Mouse (Mus musculus) heart, embryonic 14.5 days (tissue): ENCODE results near the gene Zbtb9. TPM values are rescaled to one million over a fixed set of nuclear protein-coding genes. Genes with fewer than 3 reads are reported as not detected.

Source experiments
- ATAC-seq: fragments of 200-750 bp; cut with Nextera tagmentation; 2 replicates; pipeline ENCODE4 v1.8.0; 2017; ENCODE audit warnings: low read depth, moderate TSS enrichment; ENCODE audit not compliant: insufficient number of reproducible peaks, insufficient read depth, low FRiP score
- H3K27ac ChIP-seq, 2 experiments: fragments of 200-500 bp in 1 of 2; fragments of 300-500 bp in 1 of 2; sonication (generic) in 1 of 2; replicated peaks in 1 of 2; 2 replicates each; pipeline ENCODE4 v1.5.1; 2012 to 2014; ENCODE audit warnings: low read depth in 2 of 2, low read length in 2 of 2, control low read depth in 1 of 2, mild to moderate bottlenecking in 1 of 2, mixed read lengths in 1 of 2; ENCODE audit not compliant: control insufficient read depth in 1 of 2, insufficient read depth in 1 of 2
- H3K27me3 ChIP-seq: fragments of 300-500 bp; sonication (generic); 2 replicates; pipeline ENCODE4 v1.6.1; 2014; ENCODE audit warnings: mild to moderate bottlenecking, low read length, control low read depth; ENCODE audit not compliant: control insufficient read depth, insufficient read depth
- H3K36me3 ChIP-seq: fragments of 300-500 bp; sonication (generic); 2 replicates; pipeline ENCODE4 v1.6.1; 2014; ENCODE audit warnings: mild to moderate bottlenecking, control low read depth, low read length, mixed read lengths; ENCODE audit not compliant: control insufficient read depth, insufficient read depth
- H3K4me1 ChIP-seq, 2 experiments: fragments of 200-500 bp in 1 of 2; fragments of 300-500 bp in 1 of 2; sonication (generic) in 1 of 2; 2 replicates each; pipeline ENCODE4 v1.6.1; 2012 to 2014; ENCODE audit warnings: low read length in 2 of 2, control low read depth in 1 of 2, mixed read lengths in 1 of 2; ENCODE audit not compliant: control insufficient read depth in 2 of 2, insufficient read depth in 2 of 2
- H3K4me2 ChIP-seq: fragments of 300-500 bp; sonication (generic); 2 replicates; pipeline ENCODE4 v1.6.1; 2014; ENCODE audit warnings: mild to moderate bottlenecking, low read length
- H3K4me3 ChIP-seq, 2 experiments: fragments of 200-500 bp in 1 of 2; fragments of 300-500 bp in 1 of 2; sonication (generic) in 1 of 2; 2 replicates each; pipeline ENCODE4 v1.5.1; 2012 to 2014; ENCODE audit warnings: low read length in 2 of 2, mild to moderate bottlenecking in 2 of 2, control low read depth in 1 of 2, low read depth in 1 of 2, moderate library complexity in 1 of 2; ENCODE audit not compliant: control insufficient read depth in 1 of 2, insufficient read depth in 1 of 2
- H3K9ac ChIP-seq: fragments of 300-500 bp; sonication (generic); 2 replicates; pipeline ENCODE4 v1.6.1; 2014; ENCODE audit warnings: mild to moderate bottlenecking, low read length
- H3K9me3 ChIP-seq: fragments of 300-500 bp; sonication (generic); 2 replicates; pipeline ENCODE4 v1.6.1; 2016; ENCODE audit warnings: low read length, control low read depth; ENCODE audit not compliant: control insufficient read depth
- WGBS: fragments of 180-500 bp; shearing (Covaris S2); extraction: QIAGEN DNeasy Blood & Tissue Kit; methylation state at CpG from one replicate; pipeline ENCODE4 v1.1.7; 2014; 5-methylcytosine and 5-hydroxymethylcytosine counted together
- polyA plus RNA-seq: library from polyadenylated mRNA; unstranded; fragments of >200 nt; fragmentation: Nextera tagmentation; extraction: Ambion mirVana; gene quantifications from 2 replicates; pipeline ENCODE4 v1.2.1, GENCODE M21; 2014

Gene Zbtb9
- polyA plus RNA-seq, 1 experiment from 2014 or later: 6.8 TPM

- H3K9me3 ChIP-seq: no peaks in the 10 kb centered on the region
- peaks cover 6% of the 10 kb centered on the region in 2 experiments; a peak in 3 of 4 replicates for H3K4me1 ChIP-seq
- no peak overlapping the region for H3K4me2 ChIP-seq
- no peaks in the 10 kb centered on the region for H3K27me3 ChIP-seq
- H3K36me3 ChIP-seq: peaks cover 62% of the 10 kb centered on the region
- H3K9ac ChIP-seq: no peak overlapping the region
- H3K4me3 ChIP-seq: no peak overlapping the region
- whole genome bisulfite sequencing: 92% methylated on average over 14 of the region's 14 CpGs
- no peak overlapping the region for H3K27ac ChIP-seq
- ATAC-seq: no peak
Observed at GRCm38 (mm10) chr17:27021076-27021475, 48.1 kb downstream of the Zbtb9 start.

GRCm38 (mm10) chr17:27021736-27022135 lies 48.8 kb downstream of the Zbtb9 start:
- Histone ChIP-seq H3K27me3 (no peaks in the 10 kb centered on the region), H3K4me3 (no peak overlapping the region), H3K4me1 (peaks cover 6% of the 10 kb centered on the region in 2 experiments; a peak in 3 of 4 replicates), H3K4me2 (no peak overlapping the region), H3K9ac (no peak overlapping the region), H3K9me3 (no peaks in the 10 kb centered on the region), H3K36me3 (peaks cover 68% of the 10 kb centered on the region), H3K27ac (no peak overlapping the region)
- WGBS: 85% methylated on average over 9 of the region's 9 CpGs
- no peak for ATAC-seq

DNA sequence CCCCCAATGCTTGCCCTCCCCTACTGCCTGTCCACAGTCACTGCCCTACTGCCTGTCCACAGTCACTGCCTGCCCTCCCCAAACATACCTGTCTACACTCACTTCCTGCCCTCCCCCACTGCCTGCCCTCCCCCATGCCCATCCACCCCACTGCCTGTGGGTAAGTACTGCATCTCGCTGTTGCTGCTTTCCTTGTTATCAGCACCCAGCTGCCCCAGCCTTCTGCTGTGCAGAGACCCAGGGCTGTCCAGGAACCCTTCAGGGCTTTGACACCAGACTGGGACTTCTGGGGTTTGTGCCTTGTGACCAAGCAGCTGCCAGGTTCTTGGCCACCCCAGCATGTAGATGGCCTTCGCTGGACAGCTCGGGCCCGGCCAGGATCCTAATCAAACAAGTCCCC lies 50.4 kb downstream of the Zbtb9 start:
- Histone ChIP-seq H3K36me3 (peaks cover 69% of the 10 kb centered on the region), H3K27me3 (no peaks in the 10 kb centered on the region), H3K4me1 (peaks cover 6 to 18% of the 10 kb centered on the region in 2 experiments), H3K4me3 (no peak overlapping the region), H3K4me2 (no peak overlapping the region), H3K9me3 (no peaks in the 10 kb centered on the region), H3K9ac (no peak overlapping the region), H3K27ac (no peak overlapping the region)
- no peak for ATAC-seq
- 74% methylated on average over 4 of the region's 4 CpGs for WGBS

DNA sequence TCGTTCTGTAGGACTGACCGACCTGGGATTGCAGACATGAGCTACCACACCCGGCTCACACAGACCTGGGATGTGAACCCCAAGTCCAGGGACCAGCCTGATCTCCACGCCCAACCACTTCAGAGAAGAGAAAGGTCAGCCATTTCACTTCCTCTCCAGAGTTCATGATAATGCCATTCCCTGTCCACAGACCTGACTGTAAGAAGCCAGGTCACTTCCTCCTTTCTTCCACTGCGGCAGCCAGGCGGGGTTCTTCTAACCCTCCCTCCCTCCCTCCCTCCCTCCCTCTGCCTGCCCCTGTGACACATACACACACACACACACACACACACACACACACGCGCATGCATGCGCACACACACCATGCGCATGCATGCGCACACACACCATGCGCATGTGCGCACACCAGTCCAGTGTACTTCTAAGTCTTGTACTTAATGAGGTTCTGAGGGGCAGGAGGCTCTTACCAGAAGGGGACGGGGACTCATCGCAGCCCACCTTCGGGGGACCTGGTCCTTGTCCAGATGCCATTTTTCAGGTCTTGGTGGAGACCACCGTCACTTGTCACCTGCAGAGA lies 52.4 kb downstream of the Zbtb9 start:
- H3K4me3 ChIP-seq: no peak overlapping the region
- 88% methylated on average over 17 of the region's 17 CpGs for WGBS
- peaks cover 58% of the 10 kb centered on the region for H3K36me3 ChIP-seq
- peaks cover 5 to 14% of the 10 kb centered on the region in 2 experiments; a peak in 3 of 4 replicates for H3K4me1 ChIP-seq
- no peak overlapping the region for H3K4me2 ChIP-seq
- H3K9ac ChIP-seq: no peak overlapping the region
- H3K27ac ChIP-seq: no peak overlapping the region
- no peaks in the 10 kb centered on the region for H3K27me3 ChIP-seq
- no peak for ATAC-seq
- no peaks in the 10 kb centered on the region for H3K9me3 ChIP-seq

DNA sequence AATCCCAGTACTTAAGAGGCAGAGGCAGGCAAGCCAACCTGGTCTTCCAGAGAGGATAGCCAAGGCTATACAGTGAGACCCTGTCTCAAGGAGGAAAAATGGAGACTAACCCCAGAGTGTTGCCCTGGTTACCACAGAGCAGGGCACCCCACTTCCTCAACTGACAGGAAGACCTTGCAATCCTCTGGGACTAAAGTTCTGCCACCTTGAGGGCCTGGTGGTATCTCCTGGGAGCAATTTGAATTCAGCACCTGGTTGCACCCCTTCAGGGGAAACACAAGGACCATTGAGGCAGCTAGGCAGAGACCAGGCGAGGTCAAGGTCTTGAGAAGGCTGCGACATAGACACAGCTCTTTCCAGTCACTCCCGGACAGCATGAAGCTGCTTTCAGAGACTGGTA lies 53.0 kb downstream of the Zbtb9 start:
- WGBS: 97% methylated on average over 3 of the region's 3 CpGs
- no peaks in the 10 kb centered on the region for H3K27me3 ChIP-seq
- H3K4me3 ChIP-seq: no peak overlapping the region
- peaks cover 5 to 14% of the 10 kb centered on the region in 2 experiments; a peak in 3 of 4 replicates for H3K4me1 ChIP-seq
- H3K9ac ChIP-seq: no peak overlapping the region
- peaks cover 53% of the 10 kb centered on the region for H3K36me3 ChIP-seq
- H3K4me2 ChIP-seq: no peak overlapping the region
- H3K9me3 ChIP-seq: no peaks in the 10 kb centered on the region
- no peak for ATAC-seq
- no peak overlapping the region for H3K27ac ChIP-seq

DNA sequence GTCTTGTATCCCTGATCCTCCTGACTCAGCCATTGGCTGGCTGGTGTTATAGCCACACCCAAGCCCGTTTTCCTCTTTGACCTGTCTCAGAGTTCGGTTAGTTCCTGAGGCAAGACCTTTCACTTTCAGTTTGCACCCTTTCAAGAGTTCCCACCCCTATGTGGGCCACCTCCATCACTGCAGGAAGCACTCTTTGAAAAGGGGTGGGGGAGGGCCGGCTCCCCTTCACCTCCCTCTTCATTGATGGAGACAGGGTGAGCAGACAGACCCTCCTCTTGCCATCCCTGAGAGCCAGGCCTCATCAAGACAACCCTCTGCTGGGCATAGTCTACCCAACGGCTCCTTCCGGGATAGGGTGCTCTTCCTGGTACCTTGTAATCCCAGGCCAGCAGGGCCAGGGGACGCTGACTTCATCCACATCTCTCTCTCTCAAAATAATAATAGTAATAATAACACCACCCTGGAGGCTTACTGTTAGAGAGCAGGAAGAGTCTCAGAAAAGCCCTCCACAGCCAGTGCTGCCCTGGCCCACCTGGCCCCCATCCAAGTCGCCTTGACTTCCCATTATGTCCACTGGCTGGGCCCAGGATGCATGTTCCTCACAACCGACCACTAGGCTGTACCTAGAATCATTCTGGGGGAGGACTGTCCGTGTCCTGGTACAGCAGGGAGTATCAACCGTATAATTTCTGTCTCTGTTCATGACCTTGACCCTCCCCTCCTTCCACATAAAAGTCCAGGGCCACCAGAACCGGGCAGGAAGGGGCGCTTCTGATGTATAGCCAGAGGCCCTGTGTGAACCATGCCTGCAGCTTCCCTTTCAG lies 54.7 kb downstream of the Zbtb9 start:
- Histone ChIP-seq H3K27me3 (no peaks in the 10 kb centered on the region), H3K27ac (peak overlapping the region; percentile 83 to 84), H3K36me3 (peaks cover 36% of the 10 kb centered on the region), H3K4me3 (peak overlapping the region; percentile 84 to 86), H3K9ac (peak overlapping the region; percentile 98), H3K4me1 (peaks cover 9 to 14% of the 10 kb centered on the region in 2 experiments; a peak in 3 of 4 replicates), H3K9me3 (no peaks in the 10 kb centered on the region), H3K4me2 (peak overlapping the region; percentile 94)
- 27% methylated on average over 12 of the region's 12 CpGs for WGBS
- ATAC-seq: no peak

- Histone ChIP-seq H3K4me1 (peaks cover 12 to 18% of the 10 kb centered on the region in 2 experiments; a peak in 3 of 4 replicates), H3K9me3 (no peaks in the 10 kb centered on the region), H3K4me2 (peak overlapping the region; percentile 94), H3K9ac (peak overlapping the region; percentile 98), H3K27me3 (no peaks in the 10 kb centered on the region), H3K27ac (peak overlapping the region; percentile 83 to 84), H3K36me3 (peaks cover 32% of the 10 kb centered on the region), H3K4me3 (peak overlapping the region; percentile 84 to 86)
- 2% methylated on average over 19 of the region's 19 CpGs for WGBS
- ATAC-seq: peak; percentile 70
Observed at GRCm38 (mm10) chr17:27028284-27028795, 55.4 kb downstream of the Zbtb9 start.
